Mouse (Mus musculus): ENCODE results near the gene Sppl2b. TPM values are rescaled to one million over a fixed set of nuclear protein-coding genes. Genes with fewer than 3 reads are reported as not detected.

The Sppl2b gene
- polyA plus RNA-seq, 1 experiment = 94.2 TPM

DNA sequence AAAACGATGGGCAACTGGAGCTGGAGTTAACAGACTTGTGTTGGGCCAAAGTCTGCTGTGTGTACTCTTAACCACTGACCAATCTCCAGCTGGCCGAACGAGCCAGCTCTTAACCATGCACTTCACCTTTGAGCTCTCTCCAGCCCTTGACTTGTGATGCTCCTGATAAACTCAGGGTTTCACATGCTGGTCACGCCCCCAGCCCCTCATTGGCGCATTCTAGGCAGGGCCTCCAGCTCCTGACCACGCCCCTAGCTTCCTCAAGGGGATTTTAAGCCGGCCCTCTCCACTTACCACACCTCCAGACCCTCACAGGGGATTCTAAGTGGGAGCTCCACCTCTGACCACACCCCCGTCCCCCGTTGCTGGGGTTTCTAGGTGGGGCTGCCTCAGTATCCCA is 23.9 kb upstream of the Sppl2b start:
- H3K4me3 ChIP-seq (ENCODE audit: insufficient read depth, low read length) = no peak overlapping the region
- 0 out of 2 replicates have a peak, but pooled peaks cover 2% of the 10 kb centered on the region for H3K4me1 ChIP-seq (ENCODE audit: control insufficient read depth, insufficient read depth, low read length)
- TF ChIP-seq CTCF (IDR thresholded peaks at IDR 0.05; ENCODE audit: extremely low read depth, insufficient read depth, low read length) = no peak
- no peak for TF ChIP-seq POLR2A (IDR thresholded peaks at IDR 0.05; ENCODE audit: extremely low read depth, insufficient read depth, low read length)
- H3K27ac ChIP-seq (ENCODE audit: insufficient read depth, low read length) = no peak overlapping the region

DNA sequence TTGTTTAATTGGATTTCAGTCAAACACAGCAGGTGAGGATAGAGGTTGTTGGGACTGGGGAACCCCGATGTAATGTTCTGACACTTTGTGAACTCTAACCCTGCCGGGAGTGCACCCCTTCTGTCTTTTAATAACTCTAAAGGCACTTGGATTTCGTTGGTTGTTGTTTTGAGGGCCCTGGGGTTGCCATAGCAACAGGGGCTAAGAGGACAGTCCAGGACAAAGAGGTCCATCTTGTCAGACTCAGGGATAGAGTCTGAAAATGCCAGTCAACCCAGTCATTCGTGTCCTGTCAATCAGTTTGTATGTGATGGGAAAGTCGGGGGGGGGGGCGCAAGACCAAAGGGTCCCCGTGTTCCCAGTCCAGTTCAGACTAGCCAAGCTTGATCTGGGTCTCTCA is 22.3 kb upstream of the Sppl2b start:
- TF ChIP-seq CTCF (IDR thresholded peaks at IDR 0.05; ENCODE audit: extremely low read depth, insufficient read depth, low read length) (no peak), POLR2A (IDR thresholded peaks at IDR 0.05; ENCODE audit: extremely low read depth, insufficient read depth, low read length) (no peak)
- H3K4me3 ChIP-seq (ENCODE audit: insufficient read depth, low read length) = no peak overlapping the region
- no peak overlapping the region for H3K27ac ChIP-seq (ENCODE audit: insufficient read depth, low read length)
- 0 out of 2 replicates have a peak, but pooled peaks cover 2% of the 10 kb centered on the region for H3K4me1 ChIP-seq (ENCODE audit: control insufficient read depth, insufficient read depth, low read length)

DNA sequence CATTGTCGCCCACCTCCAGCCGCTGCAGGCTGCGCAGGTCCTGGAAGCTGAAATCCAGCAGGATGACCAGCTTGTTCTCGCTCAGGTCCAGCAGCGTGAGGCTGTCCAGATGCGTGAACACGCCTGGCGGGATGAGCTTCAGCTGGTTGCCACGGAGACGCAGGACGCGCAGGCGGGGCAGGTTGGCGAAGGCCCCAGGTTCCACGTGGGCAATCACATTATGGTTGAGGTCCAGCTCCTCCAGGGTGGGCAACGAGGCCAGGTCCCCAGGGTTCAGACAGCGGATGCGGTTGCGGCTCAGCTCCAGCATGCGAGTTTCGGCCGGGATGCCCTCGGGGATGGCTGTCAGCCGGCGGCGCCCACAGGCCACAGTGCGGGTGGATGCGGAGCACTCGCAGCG is 19.5 kb upstream of the Sppl2b start:
- H3K4me3 ChIP-seq (ENCODE audit: insufficient read depth, low read length) = no peak overlapping the region
- H3K4me1 ChIP-seq (ENCODE audit: control insufficient read depth, insufficient read depth, low read length) = no peaks in the 10 kb centered on the region
- no peak overlapping the region for H3K27ac ChIP-seq (ENCODE audit: insufficient read depth, low read length)
- TF ChIP-seq CTCF (IDR thresholded peaks at IDR 0.05; ENCODE audit: extremely low read depth, insufficient read depth, low read length) = no peak
- TF ChIP-seq POLR2A (IDR thresholded peaks at IDR 0.05; ENCODE audit: extremely low read depth, insufficient read depth, low read length) = no peak

DNA sequence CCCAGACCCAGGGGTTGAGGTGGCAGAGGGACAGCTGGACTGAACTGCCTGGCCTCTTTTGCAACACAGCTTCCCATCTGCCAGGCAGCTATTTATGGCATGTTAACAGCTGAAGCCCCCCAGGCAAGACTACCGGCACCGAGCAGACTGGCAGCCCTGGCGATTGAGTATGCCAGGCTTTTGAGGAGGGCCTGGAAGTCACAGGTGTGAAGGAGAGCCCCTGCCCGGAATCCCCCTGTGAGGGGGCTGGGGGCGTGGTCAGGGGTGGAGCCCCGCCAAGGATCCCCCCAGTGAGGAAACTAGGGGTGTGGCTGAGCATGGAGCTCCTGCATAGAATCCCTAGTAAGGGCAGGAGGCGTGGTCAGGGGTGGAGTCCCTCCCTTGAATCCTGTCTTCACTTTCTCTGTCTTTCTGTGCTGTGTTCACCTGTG is 18.1 kb upstream of the Sppl2b start:
- TF ChIP-seq POLR2A (IDR thresholded peaks at IDR 0.05; ENCODE audit: extremely low read depth, insufficient read depth, low read length) = no peak
- TF ChIP-seq CTCF (IDR thresholded peaks at IDR 0.05; ENCODE audit: extremely low read depth, insufficient read depth, low read length) = no peak
- no peaks in the 10 kb centered on the region for H3K4me1 ChIP-seq (ENCODE audit: control insufficient read depth, insufficient read depth, low read length)
- H3K27ac ChIP-seq (ENCODE audit: insufficient read depth, low read length) = no peak overlapping the region
- H3K4me3 ChIP-seq (ENCODE audit: insufficient read depth, low read length) = no peak overlapping the region

DNA sequence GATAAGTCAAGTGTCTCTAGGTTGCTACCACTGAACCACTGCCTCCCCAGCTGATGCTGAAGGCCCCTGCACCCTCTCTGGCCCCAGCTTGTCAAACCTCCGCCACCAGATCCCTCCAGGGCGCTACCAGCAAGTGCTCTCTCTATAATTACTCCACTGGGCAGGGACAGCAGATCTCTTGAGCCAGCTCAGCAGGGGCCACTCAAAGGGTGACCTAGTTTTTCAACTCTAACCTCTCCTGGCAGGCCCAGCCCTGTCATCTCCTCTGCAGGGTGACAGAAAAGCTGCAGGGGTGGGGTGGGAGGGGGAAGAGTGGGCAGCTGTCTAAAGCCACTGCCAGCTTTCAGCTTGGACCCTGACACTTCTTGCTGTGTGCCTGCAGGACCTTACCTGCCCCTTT is 17.2 kb upstream of the Sppl2b start:
- Histone ChIP-seq H3K4me3 (ENCODE audit: insufficient read depth, low read length) (no peak overlapping the region), H3K27ac (ENCODE audit: insufficient read depth, low read length) (no peak overlapping the region), H3K4me1 (ENCODE audit: control insufficient read depth, insufficient read depth, low read length) (no peaks in the 10 kb centered on the region)
- no peak for TF ChIP-seq POLR2A (IDR thresholded peaks at IDR 0.05; ENCODE audit: extremely low read depth, insufficient read depth, low read length)
- no peak for TF ChIP-seq CTCF (IDR thresholded peaks at IDR 0.05; ENCODE audit: extremely low read depth, insufficient read depth, low read length)

DNA sequence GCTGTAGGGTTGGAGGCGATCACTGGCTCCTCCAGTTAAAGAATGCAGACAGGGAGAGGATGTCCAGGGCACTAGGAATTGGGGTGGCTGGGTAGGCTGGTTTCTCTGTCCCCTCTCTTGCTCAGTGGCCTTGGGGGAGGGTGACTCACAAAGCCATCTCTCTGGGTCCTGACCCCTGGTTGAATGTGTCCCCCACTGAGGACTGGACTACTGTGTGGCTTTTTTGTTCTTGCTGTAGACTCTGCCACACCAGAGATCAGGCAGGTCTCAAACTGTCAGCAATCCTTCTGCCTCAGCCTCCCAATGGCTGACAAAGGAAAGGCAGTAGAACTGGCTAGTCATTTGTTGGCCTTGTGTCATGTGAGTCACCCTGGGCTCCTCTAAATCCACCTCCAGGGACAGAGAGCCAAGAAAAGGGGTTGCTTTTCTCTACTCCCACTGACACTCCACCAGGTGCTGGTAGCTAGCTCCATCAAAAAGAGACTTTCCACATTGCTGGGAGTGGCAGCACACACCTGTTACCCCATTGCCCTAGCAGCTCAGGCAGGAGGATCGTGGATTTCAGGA is 16.6 kb upstream of the Sppl2b start:
- no peaks in the 10 kb centered on the region for H3K4me1 ChIP-seq (ENCODE audit: control insufficient read depth, insufficient read depth, low read length)
- H3K4me3 ChIP-seq (ENCODE audit: insufficient read depth, low read length) = no peak overlapping the region
- no peak overlapping the region for H3K27ac ChIP-seq (ENCODE audit: insufficient read depth, low read length)
- no peak for TF ChIP-seq POLR2A (IDR thresholded peaks at IDR 0.05; ENCODE audit: extremely low read depth, insufficient read depth, low read length)
- TF ChIP-seq CTCF (IDR thresholded peaks at IDR 0.05; ENCODE audit: extremely low read depth, insufficient read depth, low read length) = no peak

DNA sequence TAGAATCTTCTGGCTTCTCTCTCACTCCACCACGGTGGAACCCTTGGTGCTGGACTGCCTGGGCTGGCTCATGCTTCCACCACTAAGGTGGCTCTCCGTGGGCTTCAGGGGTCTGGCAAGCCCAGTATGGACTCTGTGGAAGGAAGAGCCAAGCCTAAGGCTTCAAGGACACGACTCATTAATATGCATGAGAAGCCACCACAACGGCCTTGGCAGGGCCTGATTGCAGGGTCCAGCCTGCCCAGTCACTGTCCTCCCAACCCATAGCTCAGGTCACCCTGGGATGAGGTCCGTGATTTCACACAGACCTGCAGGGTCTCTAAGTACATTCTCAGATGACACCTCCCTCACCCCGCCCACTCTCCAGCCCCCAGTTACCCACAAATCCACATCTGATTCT is 15.2 kb upstream of the Sppl2b start:
- H3K4me3 ChIP-seq (ENCODE audit: insufficient read depth, low read length) = no peak overlapping the region
- TF ChIP-seq POLR2A (IDR thresholded peaks at IDR 0.05; ENCODE audit: extremely low read depth, insufficient read depth, low read length) = no peak
- TF ChIP-seq CTCF (IDR thresholded peaks at IDR 0.05; ENCODE audit: extremely low read depth, insufficient read depth, low read length) = no peak
- H3K27ac ChIP-seq (ENCODE audit: insufficient read depth, low read length) = no peak overlapping the region
- no peaks in the 10 kb centered on the region for H3K4me1 ChIP-seq (ENCODE audit: control insufficient read depth, insufficient read depth, low read length)

DNA sequence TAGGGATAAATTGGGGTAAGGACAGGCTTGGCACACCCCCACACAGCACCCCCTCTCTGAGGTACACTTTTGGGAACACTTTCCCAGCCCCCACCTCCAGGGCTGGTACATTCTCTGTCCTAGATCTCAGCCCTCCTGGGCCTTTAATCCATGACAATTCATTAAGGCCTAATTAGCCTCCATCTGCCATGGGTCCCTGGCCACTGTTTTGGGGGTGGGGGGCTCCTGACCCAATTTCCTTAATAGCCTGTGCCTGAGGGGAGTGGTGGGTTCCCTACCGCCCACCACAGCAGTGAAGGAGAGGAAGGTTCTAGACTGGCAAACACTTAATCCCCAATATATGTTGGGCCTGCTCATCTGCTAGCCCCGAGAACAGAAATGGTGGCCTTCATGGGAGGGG is 13.4 kb upstream of the Sppl2b start:
- Histone ChIP-seq H3K4me3 (ENCODE audit: insufficient read depth, low read length) (peak overlapping the region; percentile 61; the same call in 1 of the 2 replicates), H3K4me1 (ENCODE audit: control insufficient read depth, insufficient read depth, low read length) (no peaks in the 10 kb centered on the region), H3K27ac (ENCODE audit: insufficient read depth, low read length) (no peak overlapping the region)
- TF ChIP-seq POLR2A (IDR thresholded peaks at IDR 0.05; ENCODE audit: extremely low read depth, insufficient read depth, low read length) (no peak), CTCF (IDR thresholded peaks at IDR 0.05; ENCODE audit: extremely low read depth, insufficient read depth, low read length) (no peak)

DNA sequence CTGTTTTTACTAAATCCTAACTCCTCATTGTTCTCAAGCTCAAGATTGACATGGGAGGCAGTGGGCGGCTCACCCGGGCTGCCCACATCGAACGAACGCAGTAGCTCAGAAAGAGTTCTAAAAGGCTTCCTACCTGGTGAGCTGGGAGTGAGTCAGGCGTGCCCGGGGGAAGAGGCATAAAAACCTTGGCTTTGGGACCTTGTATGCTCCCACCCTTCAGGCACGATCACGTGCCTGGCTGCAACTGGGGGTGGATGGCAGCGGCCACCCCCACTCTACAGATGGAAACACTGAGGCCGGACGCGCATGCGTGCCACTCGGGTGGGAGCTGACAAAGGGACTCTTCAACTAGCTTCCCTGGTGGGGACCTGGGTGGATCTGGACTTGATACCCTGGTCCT is 12.7 kb upstream of the Sppl2b start:
- Histone ChIP-seq H3K4me1 (ENCODE audit: control insufficient read depth, insufficient read depth, low read length) (no peaks in the 10 kb centered on the region), H3K27ac (ENCODE audit: insufficient read depth, low read length) (no peak overlapping the region), H3K4me3 (ENCODE audit: insufficient read depth, low read length) (peak overlapping the region; percentile 61)
- TF ChIP-seq POLR2A (IDR thresholded peaks at IDR 0.05; ENCODE audit: extremely low read depth, insufficient read depth, low read length) = no peak
- TF ChIP-seq CTCF (IDR thresholded peaks at IDR 0.05; ENCODE audit: extremely low read depth, insufficient read depth, low read length) = no peak

DNA sequence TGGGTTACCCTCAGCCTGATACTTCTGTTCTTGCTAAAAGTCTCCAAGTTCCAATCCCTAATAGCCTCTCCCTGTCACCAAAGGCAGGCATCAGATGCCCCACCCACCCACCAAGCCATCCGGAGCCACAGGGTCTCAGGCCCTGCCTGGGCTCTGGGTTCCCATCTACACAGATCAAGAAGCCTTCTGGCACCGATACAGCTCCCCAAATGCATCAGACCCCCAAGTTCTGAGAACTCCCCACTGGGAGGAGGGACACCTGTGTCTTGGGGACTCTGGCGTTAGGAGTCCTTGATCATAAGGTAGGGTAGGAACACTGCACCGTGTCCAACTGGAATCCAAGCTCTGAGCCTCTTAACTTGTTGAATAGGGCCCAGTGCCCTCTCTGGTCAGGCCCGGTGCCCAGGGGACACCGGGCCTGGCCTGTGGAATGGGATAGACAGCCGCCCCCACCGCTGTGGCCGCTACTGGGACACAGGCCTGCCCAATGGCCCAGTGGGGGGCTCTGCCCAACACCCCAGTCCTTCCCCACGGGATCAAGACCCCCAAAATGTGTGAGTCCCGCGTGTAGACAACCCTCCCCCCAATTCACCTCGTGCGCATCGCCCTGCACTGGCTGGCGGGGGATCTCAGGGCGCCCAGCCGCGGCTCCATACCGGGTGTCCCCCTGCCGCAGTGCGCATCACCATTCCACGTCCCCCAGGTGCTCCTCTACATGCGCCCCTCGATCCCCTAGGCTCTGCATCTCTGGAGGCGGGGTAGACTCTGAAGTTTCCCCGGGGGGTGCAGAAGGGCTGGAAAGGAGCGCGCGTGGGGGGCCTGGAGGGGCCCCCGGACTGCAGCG is 11.8 kb upstream of the Sppl2b start:
- Histone ChIP-seq H3K27ac (ENCODE audit: insufficient read depth, low read length) (peak overlapping the region; percentile 49; the same call in 1 of the 2 replicates), H3K4me3 (ENCODE audit: insufficient read depth, low read length) (peak overlapping the region; percentile 61), H3K4me1 (ENCODE audit: control insufficient read depth, insufficient read depth, low read length) (no peaks in the 10 kb centered on the region)
- TF ChIP-seq POLR2A (IDR thresholded peaks at IDR 0.05; ENCODE audit: extremely low read depth, insufficient read depth, low read length) = no peak
- TF ChIP-seq CTCF (IDR thresholded peaks at IDR 0.05; ENCODE audit: extremely low read depth, insufficient read depth, low read length) = no peak
